In genomic region chr11:4484541-4484940, GRCm38 (mm10) we compare ENCODE assay signal across 18 mouse cellular contexts. TPM values are rescaled to one million over a fixed set of nuclear protein-coding genes. Genes with fewer than 3 reads are reported as not detected.
"Had no signal": no experiment of that assay in that cellular context is flagged by ENCODE, and none has a peak within 500 bp of the region (broad histone marks: within the 10 kb centered on the region; RNA-seq: fewer than 3 reads in every experiment).

No protein-coding gene starts in this region.

- H3K27ac ChIP-seq: neural tube, embryonic 13.5 days; neural tube, embryonic 15.5 days; stomach, embryonic 15.5 days; stomach, postnatal 0 days had no signal

- H3K9ac ChIP-seq: neural tube, embryonic 13.5 days; neural tube, embryonic 15.5 days; stomach, embryonic 15.5 days had no signal

- H3K9me3 ChIP-seq: neural tube, embryonic 13.5 days; neural tube, embryonic 15.5 days; stomach, embryonic 15.5 days had no signal

- H3K27me3 ChIP-seq: neural tube, embryonic 13.5 days; neural tube, embryonic 15.5 days; stomach, embryonic 15.5 days had no signal

- H3K4me1 ChIP-seq: neural tube, embryonic 15.5 days had no signal

- H3K4me3 ChIP-seq: neural tube, embryonic 13.5 days; neural tube, embryonic 15.5 days; stomach, embryonic 15.5 days had no signal

- DNase-seq: retina, postnatal 1 day; right cerebral cortex, adult 18-20 months; right cerebral cortex, postnatal 14 days; right cerebral cortex, postnatal 25 days; right cerebral cortex, postnatal 4 days; spleen, adult 18-20 months; thymus, adult 18-20 months; thymus, adult 2 months; thymus, postnatal 14 days; thymus, postnatal 25 days; thymus, postnatal 36 days; thymus, postnatal 4 days had no signal

- H3K4me2 ChIP-seq: neural tube, embryonic 13.5 days; neural tube, embryonic 15.5 days; stomach, embryonic 15.5 days had no signal

RNA-seq across cellular contexts. Expression of gene Hormad2, which starts 43.6 kb away (rescaled TPM):
- polyA plus RNA-seq: neural tube, embryonic 14.5 days; neural tube, embryonic 15.5 days; small intestine, adult 2 months had no signal
